Mouse (Mus musculus) adrenal gland, adult 8-10 months (tissue): ENCODE measurements around the gene Slc7a4. TPM values are rescaled to one million over a fixed set of nuclear protein-coding genes. Genes with fewer than 3 reads are reported as not detected.

Source experiments
- total RNA-seq, 4 experiments: library from RNA; stranded (reverse); gene quantifications; 2 replicates each; pipeline ENCODE4 v1.2.4; 2022

Gene Slc7a4
- total RNA-seq, 4 experiments from 2014 or later = 7.9 to 47.4 (median 28.9) TPM

Other genes starting within 250 kb of the Slc7a4 start
- gene Snap29, start 177.2 kb downstream of the Slc7a4 start, total RNA-seq = 10 to 100 TPM; 26.7 to 32.4 (median 29.4) TPM
- gene Pi4ka, start 176.9 kb downstream of the Slc7a4 start, total RNA-seq = 100 to 1,000 TPM in 2 of 4 experiments, 10 to 100 TPM in 2; 86.3 to 111 (median 102) TPM
- 10 to 100 TPM; 27.7 to 38.9 (median 36.1) TPM for gene Crkl, start 131.2 kb downstream of the Slc7a4 start, total RNA-seq
- 10 to 100 TPM in 3 of 4 experiments, 1 to 10 TPM in 1; 7.9 to 47.0 (median 29.0) TPM for gene Aifm3, start 93.6 kb downstream of the Slc7a4 start, total RNA-seq
- 100 to 1,000 TPM in 2 of 4 experiments, 10 to 100 TPM in 2; 64.4 to 118 (median 88.8) TPM for gene Lztr1, start 74.5 kb downstream of the Slc7a4 start, total RNA-seq
- 10 to 100 TPM; 40.6 to 51.2 (median 45.5) TPM for gene Thap7, start 52.1 kb downstream of the Slc7a4 start, total RNA-seq
- gene Lrrc74b, start 22.0 kb downstream of the Slc7a4 start, total RNA-seq = under 1 TPM in 3 of 4 experiments, not detected in 1; 0.12 to 0.46 (median 0.34) TPM
- gene P2rx6, start 21.3 kb downstream of the Slc7a4 start, total RNA-seq = 1 to 10 TPM in 2 of 4 experiments, under 1 TPM in 2; 0.55 to 2.9 (median 1.6) TPM
- gene Smpd4, start 36.1 kb upstream of the Slc7a4 start, total RNA-seq = 10 to 100 TPM; 33.4 to 48.2 (median 40.4) TPM
- 1 to 10 TPM in 3 of 4 experiments, under 1 TPM in 1; 0.81 to 3.8 (median 2.1) TPM for gene Ccdc74a, start 63.3 kb upstream of the Slc7a4 start, total RNA-seq
- 10 to 100 TPM; 54.1 to 95.8 (median 62.0) TPM for gene Med15, start 149.7 kb upstream of the Slc7a4 start, total RNA-seq
- 10 to 100 TPM; 40.5 to 65.6 (median 50.8) TPM for gene Klhl22, start 176.4 kb upstream of the Slc7a4 start, total RNA-seq
- gene Scarf2, start 214.1 kb upstream of the Slc7a4 start, total RNA-seq = 10 to 100 TPM; 11.8 to 14.9 (median 13.1) TPM
- not detected for gene B830017H08Rik, start 249.9 kb upstream of the Slc7a4 start, total RNA-seq